Mouse (Mus musculus) liver, postnatal 0 days (tissue): ENCODE measurements around the gene Timeless.

ENCODE experiments used
- CTCF ChIP-seq: sonication (generic); IDR thresholded peaks from 2 replicates; pipeline ENCODE4 v1.5.1; 2016; ENCODE audit warnings: antibody characterized with exemption, low read depth
- EP300 ChIP-seq: IDR thresholded peaks from 2 replicates; pipeline ENCODE4 v1.6.1; 2016; ENCODE audit warnings: antibody characterized with exemption, low read depth, mild to moderate bottlenecking

DNA sequence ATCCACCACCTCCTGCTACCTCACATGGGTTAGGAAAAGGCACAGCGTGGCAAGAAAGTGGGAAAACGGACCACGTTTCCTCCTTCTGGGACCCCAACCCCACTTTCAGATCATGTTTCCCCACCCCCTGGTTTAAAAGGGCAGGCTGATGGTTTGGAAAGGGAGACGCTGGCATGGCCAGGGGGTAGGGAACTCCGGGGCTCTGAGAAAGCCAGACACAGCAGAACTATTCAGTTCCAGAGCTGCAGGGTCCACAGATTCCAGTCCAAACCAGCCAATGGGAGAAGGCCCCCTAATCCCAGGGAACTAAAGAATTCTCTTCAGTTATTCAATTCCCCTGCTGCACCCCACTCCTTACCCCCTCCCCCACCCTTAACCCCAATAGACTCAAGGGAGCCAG is 6.8 kb upstream of the Timeless start:
- TF ChIP-seq CTCF (no peak), EP300 (no peak)
